Mouse (Mus musculus) fat pad, adult 2 months (tissue): ENCODE results near the gene Cox7a2l.

Experiments used
- DNase-seq: peaks from one replicate; pipeline ENCODE4 v3.0.0-alpha.2; 2011; ENCODE audit warnings: low read depth, low spot score; ENCODE audit errors: extremely low read depth

The Cox7a2l gene

DNA sequence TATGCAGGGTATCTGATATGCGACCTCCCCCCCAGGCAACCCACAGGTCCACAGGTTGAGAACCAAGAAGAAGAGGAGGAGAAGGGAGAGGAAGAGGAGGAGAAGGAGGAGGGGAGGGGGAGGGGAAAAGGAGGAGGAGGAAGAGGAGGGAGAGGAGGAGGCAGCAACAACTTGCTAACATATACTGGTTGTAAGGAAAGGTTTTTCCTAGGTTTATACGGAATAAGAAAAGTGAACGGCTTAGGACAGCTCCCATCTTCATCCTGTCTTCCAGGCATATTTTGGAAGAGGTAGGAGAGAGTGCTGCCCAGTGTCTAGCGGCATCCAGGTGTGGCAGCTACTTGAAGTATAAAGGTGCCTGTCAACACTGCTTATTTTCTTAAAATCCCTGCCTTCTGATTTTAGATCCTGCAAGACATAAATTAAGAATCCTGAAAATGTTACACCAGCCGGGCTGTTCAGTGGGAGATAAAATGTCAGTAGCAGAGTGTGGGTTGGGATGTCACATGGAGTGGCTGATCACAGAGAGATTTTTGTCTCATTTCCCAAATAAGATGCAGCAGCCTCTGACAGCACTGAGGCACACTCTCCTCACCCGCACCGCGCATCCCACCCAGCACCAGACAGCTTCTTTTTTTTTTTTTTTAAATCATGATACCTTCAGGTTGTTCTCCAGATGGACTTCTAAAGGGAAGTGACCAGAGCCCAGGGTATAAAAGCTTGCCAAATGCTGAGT lies at the start of gene Cox7a2l:
Gene Cox7a2l (minus strand): TSS at position 51 of the 736 bp plus-strand sequence.
- no peak for DNase-seq

DNA sequence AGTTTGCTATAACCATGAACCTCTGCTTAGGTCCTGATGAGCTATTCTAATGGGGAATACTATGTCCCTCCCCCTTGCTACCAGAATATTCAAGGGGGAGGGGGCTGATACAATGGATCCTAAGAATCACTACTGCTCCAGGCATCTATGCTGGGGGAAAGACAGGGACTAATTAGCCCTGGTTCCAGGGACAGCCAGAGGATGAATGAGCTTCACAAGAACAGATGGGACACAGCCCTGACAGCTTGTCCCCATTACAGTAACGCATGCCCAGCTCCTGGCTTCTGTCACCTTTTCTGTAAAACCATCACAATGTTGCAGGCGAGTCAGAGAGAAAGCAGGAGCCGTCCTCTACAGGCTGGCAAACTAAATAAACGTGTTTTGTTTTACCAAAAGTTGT lies 48.4 kb upstream of the Cox7a2l start:
- no peak for DNase-seq

GRCm38 (mm10) chr17:83564119-83564820 lies 47.1 kb upstream of the Cox7a2l start:
- no peak for DNase-seq

DNA sequence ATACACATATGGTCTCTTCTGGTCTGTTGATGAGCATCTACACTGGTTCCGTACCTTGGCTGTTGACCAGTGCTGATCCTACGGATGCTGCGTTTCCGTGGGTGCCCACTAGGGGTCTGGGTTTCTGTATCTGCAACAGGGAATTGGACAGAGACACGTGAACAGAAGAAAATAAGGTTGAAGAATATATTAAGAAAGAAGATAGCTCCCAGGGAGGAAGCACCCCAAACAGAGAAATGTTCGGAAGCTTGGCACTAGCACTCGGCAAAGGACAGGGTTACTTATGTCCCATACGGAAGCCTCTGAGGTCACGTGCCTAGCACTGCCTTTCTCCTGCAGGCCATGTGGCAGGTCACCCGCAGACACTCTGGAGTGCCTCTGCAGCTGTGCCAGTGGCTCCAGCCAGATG lies 46.6 kb upstream of the Cox7a2l start:
- DNase-seq = no peak

DNA sequence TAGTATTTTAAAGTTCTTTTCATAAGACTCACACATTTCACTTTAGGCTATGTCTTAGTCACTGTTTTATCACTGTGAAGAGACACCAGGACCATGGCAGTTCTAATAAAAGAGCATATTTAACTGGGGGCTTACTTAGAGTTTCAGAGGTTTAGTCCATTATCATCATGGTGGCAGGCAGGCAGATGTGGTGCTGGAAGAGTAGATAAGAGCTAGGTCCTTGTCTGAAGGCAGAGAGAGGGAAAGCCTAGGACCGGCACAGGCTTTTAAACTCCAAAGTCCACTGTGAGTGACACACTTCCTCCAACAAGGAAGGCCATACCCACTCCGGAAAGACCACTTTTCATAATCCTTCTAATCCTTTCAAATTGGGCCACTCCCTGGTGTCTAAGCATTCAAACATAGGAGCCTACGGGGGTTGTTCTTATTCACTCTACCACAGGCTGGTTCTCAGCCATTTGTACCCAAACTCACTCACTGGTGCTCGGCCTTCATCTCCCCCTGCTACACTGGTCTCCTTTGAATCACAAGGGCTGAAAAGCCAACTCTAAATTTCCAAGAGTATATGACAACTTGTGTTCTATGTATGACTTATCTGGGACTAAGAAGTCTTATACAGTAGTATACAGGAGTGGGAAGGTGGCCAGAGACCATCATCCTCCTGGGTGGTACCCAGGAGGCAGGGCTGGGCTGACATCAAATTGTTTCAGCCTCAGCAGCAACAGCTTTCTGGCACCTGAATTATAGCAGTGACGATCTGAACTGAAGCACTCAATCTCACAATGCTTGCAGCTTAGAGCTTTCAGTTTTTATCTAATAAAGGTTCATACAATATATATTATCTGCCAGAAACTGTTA lies 45.3 kb upstream of the Cox7a2l start:
- no peak for DNase-seq

GRCm38 (mm10) chr17:83559081-83559480 lies 42.0 kb upstream of the Cox7a2l start:
- no peak for DNase-seq

DNA sequence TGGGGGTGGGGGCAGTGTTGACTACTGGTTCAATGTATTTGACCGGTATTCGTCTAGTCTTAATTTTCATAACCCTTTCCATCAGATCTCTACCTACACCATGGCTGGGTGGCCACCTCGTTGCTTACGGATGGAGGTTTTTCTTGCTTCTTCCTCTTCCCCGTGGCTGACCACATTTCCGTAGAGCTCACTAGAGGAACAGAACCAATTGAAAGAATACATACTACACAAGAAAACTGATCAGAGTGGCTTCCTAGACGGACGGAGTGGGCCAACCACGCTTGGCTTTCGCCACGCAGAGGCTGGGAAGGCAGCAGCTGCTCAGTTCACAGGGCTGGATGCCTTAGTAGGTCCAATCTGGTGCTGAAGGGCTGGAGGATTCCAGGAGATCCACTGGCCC lies 38.7 kb upstream of the Cox7a2l start:
- DNase-seq = no peak

GRCm38 (mm10) chr17:83554997-83555396 lies 37.9 kb upstream of the Cox7a2l start:
- no peak for DNase-seq

DNA sequence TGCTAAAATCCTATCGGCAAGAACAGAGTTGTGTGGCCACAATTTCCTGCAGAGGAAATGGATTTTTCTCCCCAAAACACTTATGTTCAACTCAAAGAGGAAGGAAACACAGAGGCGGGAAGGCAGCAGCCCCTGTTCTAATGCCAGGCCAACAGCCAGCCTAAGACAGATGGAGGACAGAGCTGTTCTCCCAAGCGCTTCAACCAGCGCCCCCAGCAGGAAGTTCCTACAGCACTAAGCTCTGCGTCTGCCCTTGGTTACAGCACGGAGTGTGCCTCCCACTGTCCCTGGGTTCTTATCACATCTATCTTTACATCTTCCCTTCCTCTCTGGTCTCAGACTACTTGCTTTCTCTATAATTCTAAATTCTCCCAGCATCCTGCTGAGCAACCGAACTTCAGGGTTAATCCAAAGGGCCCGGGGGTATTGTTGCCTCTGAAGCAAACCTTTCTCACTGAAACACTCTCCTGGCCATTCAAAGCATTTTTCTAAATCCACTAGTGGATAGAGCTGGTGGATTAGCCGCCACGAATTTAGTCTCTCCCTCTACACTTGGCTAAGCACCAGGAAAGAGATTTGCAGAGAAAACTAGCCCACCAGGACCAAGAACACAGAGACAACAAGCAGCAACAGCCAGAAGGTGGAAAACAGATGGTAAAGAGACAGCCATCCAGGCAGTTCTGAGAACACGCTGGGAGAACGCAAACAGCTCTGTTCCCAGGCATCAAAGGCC lies 31.5 kb upstream of the Cox7a2l start:
- DNase-seq = no peak

- no peak for DNase-seq
Measured at GRCm38 (mm10) chr17:83547145-83547544, 30.0 kb upstream of the Cox7a2l start.

DNA sequence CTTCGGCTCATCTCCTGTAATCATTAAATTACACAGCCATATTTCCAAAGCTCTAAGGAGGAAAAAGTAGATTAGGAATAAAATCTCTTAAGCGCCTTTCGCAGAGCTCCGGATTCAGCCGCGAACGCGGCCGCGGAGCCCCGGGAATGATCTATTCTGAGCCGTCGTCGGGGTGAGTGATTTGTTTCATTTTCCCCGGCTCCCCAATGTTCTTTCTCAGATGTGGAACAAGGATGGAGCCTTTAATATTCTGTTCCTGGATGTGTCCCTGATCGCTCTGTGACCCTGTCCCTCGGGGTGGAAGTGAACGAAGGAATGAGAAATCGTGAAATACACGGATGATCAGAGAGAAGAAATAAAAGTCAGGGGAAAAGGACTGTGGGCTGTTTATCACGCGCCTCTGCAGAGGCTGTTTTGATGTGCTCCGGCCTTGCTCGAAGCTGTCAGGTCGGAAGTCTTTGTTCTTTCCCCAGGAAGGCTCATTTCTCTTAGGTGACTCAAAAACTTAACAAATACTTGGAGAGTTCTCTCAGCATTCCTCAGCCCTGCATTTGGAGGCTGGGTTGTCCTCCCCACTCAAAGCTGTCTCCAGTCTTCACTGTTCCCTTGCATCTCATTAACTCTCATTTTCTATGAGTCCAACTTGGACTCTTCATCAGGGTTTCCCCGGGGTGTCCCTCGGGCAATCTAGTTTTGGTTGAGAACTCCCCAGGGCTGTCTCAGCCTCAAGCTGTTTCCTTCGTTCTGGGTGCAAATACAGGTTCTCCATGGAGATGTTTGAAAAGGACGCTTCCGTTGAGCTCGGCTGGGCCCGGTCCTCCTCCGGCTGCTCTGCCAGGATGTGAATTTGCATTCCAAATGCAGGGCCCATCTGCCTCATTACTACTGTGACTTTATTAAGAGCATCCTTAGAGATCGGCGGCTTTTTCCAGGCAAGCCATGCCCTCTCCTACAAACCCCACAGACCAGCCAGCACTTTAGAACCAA lies 28.9 kb upstream of the Cox7a2l start:
- no peak for DNase-seq

- DNase-seq = no peak
Measured at GRCm38 (mm10) chr17:83545259-83545658, 28.1 kb upstream of the Cox7a2l start.

DNA sequence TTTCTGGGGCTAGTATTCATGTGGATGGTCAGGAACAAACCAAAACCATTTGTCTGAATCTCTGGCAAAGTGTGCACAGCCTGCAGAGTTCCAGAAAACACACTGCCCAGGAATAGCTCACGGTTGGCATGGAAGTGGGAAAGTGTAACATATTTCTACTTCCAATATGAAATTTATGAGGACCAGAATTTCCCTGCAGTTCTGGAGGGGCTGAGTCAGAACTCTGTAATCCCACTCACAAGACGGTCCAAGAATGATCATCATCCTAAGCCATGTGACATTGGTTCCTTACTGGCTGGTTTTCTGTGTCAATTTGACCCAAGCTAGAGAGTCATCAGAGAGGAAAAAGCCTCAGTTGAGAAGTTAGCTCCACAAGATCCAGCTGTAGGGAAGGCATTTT lies 25.3 kb upstream of the Cox7a2l start:
- DNase-seq = no peak

GRCm38 (mm10) chr17:83539262-83540037 lies 22.3 kb upstream of the Cox7a2l start:
- DNase-seq = no peak

- no peak for DNase-seq
Measured at GRCm38 (mm10) chr17:83538694-83539093, 21.6 kb upstream of the Cox7a2l start.

- no peak for DNase-seq
Measured at GRCm38 (mm10) chr17:83538141-83538540, 21.0 kb upstream of the Cox7a2l start.

GRCm38 (mm10) chr17:83533150-83533549 lies 16.0 kb upstream of the Cox7a2l start:
- no peak for DNase-seq

DNA sequence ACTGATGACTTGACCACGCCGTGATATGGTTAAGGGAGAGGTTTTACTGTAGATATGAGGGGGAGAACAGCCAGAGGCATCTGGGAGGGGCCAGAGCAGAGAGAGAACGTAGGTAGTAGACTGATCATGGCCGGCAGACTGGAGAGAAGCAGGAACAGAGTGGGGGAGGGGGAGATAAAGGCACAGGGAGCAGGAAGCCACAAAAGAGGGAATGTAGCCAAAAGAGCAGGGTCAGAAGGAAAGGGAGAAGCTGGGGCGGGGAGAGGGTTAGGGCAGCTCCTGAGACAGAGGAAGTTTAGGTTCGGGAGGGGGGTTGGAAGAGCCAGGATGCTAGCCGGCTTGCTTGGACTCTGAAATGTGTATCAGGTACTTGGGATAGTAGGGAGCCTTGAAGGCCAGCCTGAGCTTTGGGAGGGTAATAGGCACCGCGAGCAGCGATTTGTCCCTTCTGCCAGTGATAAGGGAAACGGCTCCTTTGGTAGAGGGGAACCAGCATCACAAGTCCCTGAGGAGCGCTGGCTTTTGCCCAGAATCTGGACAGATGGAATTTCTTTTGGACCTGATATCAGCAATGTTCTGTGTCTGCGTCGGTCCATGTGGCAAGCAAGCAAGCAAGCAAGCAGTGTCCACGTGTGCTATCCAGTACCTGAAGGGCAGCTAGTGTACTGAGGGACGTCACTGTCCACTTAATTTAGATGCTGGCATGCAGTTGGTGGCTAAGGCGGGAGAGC lies 10.7 kb upstream of the Cox7a2l start:
- no peak for DNase-seq
